Mouse (Mus musculus) CD4-positive, CD25-positive, alpha-beta regulatory T cell, adult 4 months (primary cell): ENCODE results near the gene Mup22. TPM values are rescaled to one million over a fixed set of nuclear protein-coding genes. Genes with fewer than 3 reads are reported as not detected.
"Not testable (repeated sequence)": the region's sequence is repeated elsewhere in the genome, so short reads cannot be mapped to it uniquely, and the experiment has no call there.

ENCODE experiments used
- ATAC-seq: one replicate; pipeline ENCODE4 v1.8.0; 2017
- polyA plus RNA-seq, 2 experiments: library from polyadenylated mRNA; unstranded; fragments of 100-300 nt; shearing (Covaris generic); gene quantifications; one replicate each; pipeline ENCODE4 v1.2.1; 2017

Gene Mup22
- not detected for polyA plus RNA-seq

- not testable (repeated sequence) for ATAC-seq
Observed at GRCm38 (mm10) chr4:60821363-60821762, at the start of gene Mup22. TSS of gene Mup22 (minus strand) at chr4:60821463.

- ATAC-seq, result not testable (repeated sequence)
Observed at GRCm38 (mm10) chr4:60840889-60841288, 19.6 kb upstream of the Mup22 start.

Other genes with a start within 250 kb of the Mup22 start
- not detected for gene Mup10, start 239.3 kb downstream of the Mup22 start, polyA plus RNA-seq
- not detected for gene Mup11, start 159.1 kb downstream of the Mup22 start, polyA plus RNA-seq
- gene Mup12, start 80.1 kb downstream of the Mup22 start, polyA plus RNA-seq, result not detected